Mouse (Mus musculus) megakaryocyte, embryonic 14.5 days (primary cell): ENCODE measurements at regions not wholly inside any gene's neighbourhood (a gene's known extent, or its start where the extent isn't known, plus 50 kb on each side); places are given as distances from the start of the nearest gene placed in this dataset.

ENCODE experiments used
- FLI1 ChIP-seq: IDR thresholded peaks from 2 replicates; pipeline ENCODE4 v1.6.1; 2012; ENCODE audit warnings: low read length, inconsistent platforms, mixed read lengths
- GATA1 ChIP-seq: IDR thresholded peaks from 3 replicates; pipeline ENCODE4 v1.6.1; 2012; ENCODE audit warnings: mixed read lengths, low read length, inconsistent platforms, borderline replicate concordance

DNA sequence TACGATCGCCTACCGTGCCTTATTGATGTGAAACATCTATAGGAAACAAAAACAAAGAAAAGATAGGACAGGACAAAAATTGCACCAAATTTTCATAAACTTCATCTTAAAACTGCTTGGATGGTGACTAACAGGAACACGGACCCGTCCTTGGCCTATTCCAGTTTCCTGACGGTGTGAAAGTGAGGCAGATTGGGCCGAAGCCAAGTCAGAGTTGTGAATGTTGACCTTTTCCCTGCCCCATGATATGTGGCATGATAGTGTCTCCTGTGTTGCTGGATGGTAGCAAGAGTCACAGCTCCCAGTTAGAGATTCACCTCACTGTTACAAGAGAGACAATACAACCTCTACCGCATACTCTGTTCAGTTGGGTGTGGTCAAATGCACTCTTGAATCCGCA, 195.8 kb downstream of the Pik3r1 start:
- no peak for TF ChIP-seq GATA1
- no peak for TF ChIP-seq FLI1
